Mouse (Mus musculus) lung, adult 10 weeks (tissue): ENCODE data around the gene Adamts6. TPM values are rescaled to one million over a fixed set of nuclear protein-coding genes. Genes with fewer than 3 reads are reported as not detected.

Experiments
- polyA plus RNA-seq: library from polyadenylated mRNA; stranded (reverse); fragments of 350-450 nt; fragmentation: Illumina TruSeq; extraction: RNeasy Lipid Tissue Mini Kit (QIAGEN cat#74804); gene quantifications from one replicate; pipeline ENCODE4 v1.2.3, GENCODE M21; 2014; ENCODE audit warnings: low read depth, low replicate concordance; ENCODE audit not compliant: insufficient read depth

Adamts6 gene
- 0.58 TPM for polyA plus RNA-seq

GRCm38 (mm10) chr13:104287366-104288225 is at the start of gene Adamts6:
Adamts6 (plus strand) TSS chr13:104287835.

Other genes with a start within 250 kb of the Adamts6 start
- gene Nln, start 178.2 kb upstream of the Adamts6 start, polyA plus RNA-seq, result 7.7 TPM
- gene Sgtb, start 178.1 kb upstream of the Adamts6 start, polyA plus RNA-seq, result 2.6 TPM
- gene Trappc13, start 109.4 kb upstream of the Adamts6 start, polyA plus RNA-seq, result 16.4 TPM
- 8.4 TPM for gene Trim23, start 109.0 kb upstream of the Adamts6 start, polyA plus RNA-seq
- gene Cenpk, start 59.2 kb upstream of the Adamts6 start, polyA plus RNA-seq, result 0.72 TPM
- 4.9 TPM for gene Ppwd1, start 59.0 kb upstream of the Adamts6 start, polyA plus RNA-seq